Mouse (Mus musculus) intestine, postnatal 0 days (tissue): Measurements from ENCODE around the gene Ten1. TPM values are rescaled to one million over a fixed set of nuclear protein-coding genes. Genes with fewer than 3 reads are reported as not detected.

Experiments
- ATAC-seq: fragments of 200-750 bp; cut with Nextera tagmentation; 2 replicates; pipeline ENCODE4 v1.8.0; 2017; ENCODE audit warnings: mild to moderate bottlenecking, moderate TSS enrichment, moderate library complexity
- H3K27ac ChIP-seq: fragments of 300-500 bp; sonication (generic); 2 replicates; pipeline ENCODE4 v1.5.1; 2014; ENCODE audit warnings: mild to moderate bottlenecking, low read depth, low read length, moderate library complexity
- H3K27me3 ChIP-seq: fragments of 300-500 bp; sonication (generic); replicated peaks from 2 replicates; pipeline ENCODE4 v1.6.1; 2014; ENCODE audit warnings: low read length, mixed read lengths; ENCODE audit not compliant: control insufficient read depth, insufficient read depth
- H3K36me3 ChIP-seq: fragments of 300-500 bp; sonication (generic); 2 replicates; pipeline ENCODE4 v1.6.1; 2014; ENCODE audit warnings: mild to moderate bottlenecking, moderate library complexity; ENCODE audit not compliant: control insufficient read depth, insufficient read depth
- H3K4me1 ChIP-seq: fragments of 300-500 bp; sonication (generic); replicated peaks from 2 replicates; pipeline ENCODE4 v1.6.1; 2014; ENCODE audit warnings: antibody characterized with exemption, low read length, mixed read lengths; ENCODE audit not compliant: control insufficient read depth, insufficient read depth
- H3K4me2 ChIP-seq: fragments of 300-500 bp; sonication (generic); replicated peaks from 2 replicates; pipeline ENCODE4 v1.6.1; 2014; ENCODE audit warnings: low read depth, mild to moderate bottlenecking, moderate library complexity
- H3K4me3 ChIP-seq: fragments of 300-500 bp; sonication (generic); 2 replicates; pipeline ENCODE4 v1.5.1; 2014; ENCODE audit warnings: low read depth, low read length
- H3K9ac ChIP-seq: fragments of 300-500 bp; sonication (generic); 2 replicates; pipeline ENCODE4 v1.6.1; 2014; ENCODE audit warnings: mild to moderate bottlenecking, low read depth, low read length
- H3K9me3 ChIP-seq: fragments of 300-500 bp; sonication (generic); 2 replicates; pipeline ENCODE4 v1.6.1; 2016; ENCODE audit warnings: mixed run types; ENCODE audit not compliant: control insufficient read depth
- CTCF ChIP-seq: sonication (generic); IDR thresholded peaks from 2 replicates; pipeline ENCODE4 v1.5.1; 2016; ENCODE audit warnings: low read depth, mild to moderate bottlenecking, control low read depth, antibody characterized with exemption, moderate library complexity
- WGBS: fragments of 180-500 bp; shearing (Covaris S2); extraction: QIAGEN DNeasy Blood & Tissue Kit; methylation state at CpG from one replicate; pipeline ENCODE4 v1.1.7; 2014; 5-methylcytosine and 5-hydroxymethylcytosine counted together
- polyA plus RNA-seq: library from polyadenylated mRNA; unstranded; fragments of >200 nt; fragmentation: Nextera tagmentation; extraction: Ambion mirVana; gene quantifications from 2 replicates; pipeline ENCODE4 v1.2.1, GENCODE M21; 2015

Ten1 gene
- polyA plus RNA-seq, 1 experiment from 2014 or later, result 66.8 TPM

- Histone ChIP-seq H3K27ac (no peak overlapping the region), H3K4me2 (no peak overlapping the region), H3K36me3 (peaks cover 19% of the 10 kb centered on the region; the same call in 1 of the 2 replicates), H3K27me3 (no peaks in the 10 kb centered on the region), H3K9ac (no peak overlapping the region), H3K9me3 (no peaks in the 10 kb centered on the region), H3K4me3 (no peak overlapping the region), H3K4me1 (0 out of 2 replicates have a peak, but pooled peaks cover 5% of the 10 kb centered on the region)
- no peak for TF ChIP-seq CTCF
- 68% methylated on average over 3 of the region's 3 CpGs for WGBS
- no peak for ATAC-seq
Measured at GRCm38 (mm10) chr11:116203150-116203549, 4.5 kb downstream of the Ten1 start.

- Histone ChIP-seq H3K4me3 (no peak overlapping the region), H3K27me3 (no peaks in the 10 kb centered on the region), H3K4me1 (0 out of 2 replicates have a peak, but pooled peaks cover 5% of the 10 kb centered on the region), H3K36me3 (peaks cover 19% of the 10 kb centered on the region; the same call in 1 of the 2 replicates), H3K9me3 (no peaks in the 10 kb centered on the region), H3K4me2 (no peak overlapping the region), H3K9ac (no peak overlapping the region), H3K27ac (no peak overlapping the region)
- no peak for ATAC-seq
- TF ChIP-seq CTCF, result no peak
- 86% methylated on average over 4 of the region's 4 CpGs for WGBS
Measured at GRCm38 (mm10) chr11:116206678-116207077, 8.0 kb downstream of the Ten1 start.

GRCm38 (mm10) chr11:116208660-116209059, 10.0 kb downstream of the Ten1 start:
- Histone ChIP-seq H3K27ac (peak overlapping the region; percentile 94; the same call in 1 of the 2 replicates), H3K36me3 (peaks cover 19% of the 10 kb centered on the region; the same call in 1 of the 2 replicates), H3K4me3 (no peak overlapping the region), H3K9me3 (no peaks in the 10 kb centered on the region), H3K9ac (no peak overlapping the region), H3K4me2 (no peak overlapping the region), H3K27me3 (no peaks in the 10 kb centered on the region), H3K4me1 (no peaks in the 10 kb centered on the region)
- WGBS, result 91% methylated on average over 3 of the region's 3 CpGs
- no peak for ATAC-seq
- TF ChIP-seq CTCF, result no peak

- 65% methylated on average over 8 of the region's 8 CpGs for WGBS
- H3K9ac ChIP-seq, result no peak overlapping the region
- no peaks in the 10 kb centered on the region for H3K4me1 ChIP-seq
- peak overlapping the region; percentile 94; the same call in 1 of the 2 replicates for H3K27ac ChIP-seq
- no peak overlapping the region for H3K4me2 ChIP-seq
- TF ChIP-seq CTCF, result no peak
- no peaks in the 10 kb centered on the region for H3K27me3 ChIP-seq
- no peak overlapping the region for H3K4me3 ChIP-seq
- no peaks in the 10 kb centered on the region for H3K9me3 ChIP-seq
- ATAC-seq, result no peak
- peaks cover 19% of the 10 kb centered on the region; the same call in 1 of the 2 replicates for H3K36me3 ChIP-seq
Measured at GRCm38 (mm10) chr11:116209257-116209656, 10.6 kb downstream of the Ten1 start.

GRCm38 (mm10) chr11:116210696-116211095, 12.0 kb downstream of the Ten1 start:
- TF ChIP-seq CTCF, result no peak
- H3K4me1 ChIP-seq, result no peaks in the 10 kb centered on the region
- no peaks in the 10 kb centered on the region for H3K27me3 ChIP-seq
- no peak overlapping the region for H3K9ac ChIP-seq
- peak overlapping the region; percentile 52 for H3K4me2 ChIP-seq
- H3K4me3 ChIP-seq, result 0 out of 2 replicates have a peak overlapping the region, but pooled peaks have one; percentile 7
- WGBS, result 24% methylated on average over 5 of the region's 5 CpGs
- peak overlapping the region; percentile 94 for H3K27ac ChIP-seq
- H3K36me3 ChIP-seq, result peaks cover 16% of the 10 kb centered on the region; the same call in 1 of the 2 replicates
- H3K9me3 ChIP-seq, result no peaks in the 10 kb centered on the region
- ATAC-seq, result peak; percentile 98

GRCm38 (mm10) chr11:116212847-116213246, 14.2 kb downstream of the Ten1 start:
- Histone ChIP-seq H3K4me1 (no peaks in the 10 kb centered on the region), H3K4me2 (no peak overlapping the region), H3K9ac (no peak overlapping the region), H3K27ac (no peak overlapping the region), H3K36me3 (no peaks in the 10 kb centered on the region), H3K27me3 (no peaks in the 10 kb centered on the region), H3K9me3 (no peaks in the 10 kb centered on the region), H3K4me3 (no peak overlapping the region)
- 88% methylated on average over 6 of the region's 6 CpGs for WGBS
- no peak for ATAC-seq
- TF ChIP-seq CTCF, result no peak
